Mouse (Mus musculus) forelimb bud, embryonic 11.5 days (tissue): ENCODE results near the gene Olfr1229.

Experiments
- DNase-seq: peaks from one replicate; pipeline ENCODE4 v3.0.0-alpha.2; 2012; ENCODE audit warnings: low read depth, low spot score

Olfr1229 gene

GRCm38 (mm10) chr2:89287914-89288313 lies at the start of gene Olfr1229:
TSS of gene Olfr1229 (minus strand) at chr2:89288014.
- DNase-seq, result no peak

GRCm38 (mm10) chr2:89329575-89329974 lies 41.8 kb upstream of the Olfr1229 start, which contains the start of gene Olfr1232:
TSS of gene Olfr1232 (minus strand) at chr2:89329675.
- no peak for DNase-seq

GRCm38 (mm10) chr2:89306974-89307373 lies 19.2 kb upstream of the Olfr1229 start, which contains the start of gene Olfr1231:
TSS of gene Olfr1231 (minus strand) at chr2:89307074.
- no peak for DNase-seq

GRCm38 (mm10) chr2:89297168-89297567 lies 9.4 kb upstream of the Olfr1229 start, which contains the start of gene Olfr1230:
TSS of gene Olfr1230 (minus strand) at chr2:89297268.
- no peak for DNase-seq

- no peak for DNase-seq
These were observed 33.9 kb downstream of the Olfr1229 start, which contains the start of gene Olfr1228 for GRCm38 (mm10) chr2:89253962-89254361. TSS of gene Olfr1228 (minus strand) at chr2:89254062.
